Mouse (Mus musculus): ENCODE results near the gene Uba1y. TPM values are rescaled to one million over a fixed set of nuclear protein-coding genes. Genes with fewer than 3 reads are reported as not detected.
"Not testable (repeated sequence)": the region's sequence is repeated elsewhere in the genome, so short reads cannot be mapped to it uniquely, and the experiment has no call there.

Gene Uba1y
- polyA plus RNA-seq (2012; rRNA removed): 10.2 and 11.1 TPM in 2 replicates

- H3K27ac ChIP-seq (ENCODE audit: control insufficient read depth, insufficient read depth, low read depth, low read length): no peak within 1 kb of the TSS; the same call in 1 of the 2 replicates
- H3K27me3 ChIP-seq (ENCODE audit: control insufficient read depth, insufficient read depth, low read length): no peaks in the 10 kb centered on the region
- no peaks in the 10 kb centered on the region for H3K36me3 ChIP-seq (ENCODE audit: control insufficient read depth, insufficient read depth, low read length)
- peak within 1 kb of the TSS; percentile 77 for H3K4me3 ChIP-seq (ENCODE audit: control insufficient read depth, low read depth, low read length)
- TF ChIP-seq CTCF (IDR thresholded peaks at IDR 0.05; ENCODE audit: control insufficient read depth, insufficient read depth, insufficient replicate concordance, low read depth, low read length): no peak
- no peak for TF ChIP-seq POLR2A (IDR thresholded peaks at IDR 0.05; ENCODE audit: control insufficient read depth, low read depth, low read length)
- H3K4me1 ChIP-seq (ENCODE audit: control insufficient read depth, insufficient read depth, low read length): no peaks in the 10 kb centered on the region
Measured at GRCm38 (mm10) chrY:818396-818795, at the start of gene Uba1y. Gene Uba1y, plus strand, starts transcription at chrY:818649.

DNA sequence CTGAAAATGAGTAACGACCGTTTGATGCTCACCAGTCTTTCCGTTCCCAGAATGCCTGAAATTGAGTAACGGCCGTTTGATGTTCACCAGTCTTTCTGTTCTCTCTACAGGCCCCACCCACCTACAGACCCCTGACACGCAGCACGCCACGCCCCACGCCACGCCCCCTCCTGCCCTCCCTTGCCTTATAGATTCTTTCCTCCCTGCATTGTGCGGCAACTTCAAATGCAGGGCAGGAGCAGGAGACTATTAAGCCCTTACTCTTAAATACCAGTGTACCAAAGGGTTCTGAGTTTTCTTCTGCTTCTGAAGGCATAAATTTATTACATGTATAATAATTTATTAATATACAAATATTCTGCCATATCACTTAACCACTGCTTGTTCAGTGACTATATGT lies 21.1 kb upstream of the Uba1y start, which contains the start of gene Zfy1:
Gene Zfy1 (minus strand): TSS at position 101 of the 400 bp plus-strand sequence.
- H3K27ac ChIP-seq (ENCODE audit: control insufficient read depth, insufficient read depth, low read depth, low read length); H3K36me3 ChIP-seq (ENCODE audit: control insufficient read depth, insufficient read depth, low read length); H3K4me3 ChIP-seq (ENCODE audit: control insufficient read depth, low read depth, low read length); H3K27me3 ChIP-seq (ENCODE audit: control insufficient read depth, insufficient read depth, low read length); H3K4me1 ChIP-seq (ENCODE audit: control insufficient read depth, insufficient read depth, low read length): not testable (repeated sequence)

DNA sequence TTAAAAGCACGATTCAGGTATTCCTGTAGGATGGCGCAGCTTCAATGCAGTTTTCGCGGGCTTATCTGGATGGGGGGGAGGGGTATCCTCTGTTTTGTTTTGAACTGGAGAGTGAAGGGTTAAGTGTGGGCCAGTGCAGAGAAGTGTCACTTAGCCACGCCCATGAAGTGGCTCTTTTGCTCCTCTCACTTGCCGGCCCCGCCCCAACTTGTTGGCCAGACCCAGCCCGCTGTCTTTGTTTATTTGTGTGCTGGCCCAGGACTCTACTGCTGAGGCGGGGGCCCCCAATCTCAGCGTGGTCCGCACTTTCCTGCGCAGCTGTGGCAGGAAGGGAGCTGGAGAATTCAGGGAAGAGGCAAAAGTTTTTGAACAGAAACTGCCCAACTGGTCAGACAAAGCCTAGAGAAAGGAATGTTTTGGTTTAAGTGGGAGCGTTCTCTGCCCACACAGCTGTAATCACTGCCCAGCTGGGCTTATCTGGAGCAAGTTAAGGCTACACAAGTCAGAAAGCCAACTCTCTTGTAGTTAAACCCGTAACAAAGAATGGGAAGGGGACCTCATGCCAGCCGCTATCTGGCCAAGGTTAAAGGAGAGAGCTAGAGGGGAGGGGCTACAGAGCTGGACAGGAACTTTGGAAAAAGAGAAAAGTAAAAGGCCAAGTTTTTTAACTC lies 9.3 kb upstream of the Uba1y start:
- Histone ChIP-seq H3K27ac (ENCODE audit: control insufficient read depth, insufficient read depth, low read depth, low read length) (peak overlapping the region; percentile 64), H3K27me3 (ENCODE audit: control insufficient read depth, insufficient read depth, low read length) (no peaks in the 10 kb centered on the region), H3K4me1 (ENCODE audit: control insufficient read depth, insufficient read depth, low read length) (peaks cover 4% of the 10 kb centered on the region; the same call in 1 of the 2 replicates), H3K36me3 (ENCODE audit: control insufficient read depth, insufficient read depth, low read length) (no peaks in the 10 kb centered on the region), H3K4me3 (ENCODE audit: control insufficient read depth, low read depth, low read length) (peak overlapping the region; percentile 25)
- TF ChIP-seq POLR2A (IDR thresholded peaks at IDR 0.05; ENCODE audit: control insufficient read depth, low read depth, low read length) (no peak), CTCF (IDR thresholded peaks at IDR 0.05; ENCODE audit: control insufficient read depth, insufficient read depth, insufficient replicate concordance, low read depth, low read length) (no peak)

DNA sequence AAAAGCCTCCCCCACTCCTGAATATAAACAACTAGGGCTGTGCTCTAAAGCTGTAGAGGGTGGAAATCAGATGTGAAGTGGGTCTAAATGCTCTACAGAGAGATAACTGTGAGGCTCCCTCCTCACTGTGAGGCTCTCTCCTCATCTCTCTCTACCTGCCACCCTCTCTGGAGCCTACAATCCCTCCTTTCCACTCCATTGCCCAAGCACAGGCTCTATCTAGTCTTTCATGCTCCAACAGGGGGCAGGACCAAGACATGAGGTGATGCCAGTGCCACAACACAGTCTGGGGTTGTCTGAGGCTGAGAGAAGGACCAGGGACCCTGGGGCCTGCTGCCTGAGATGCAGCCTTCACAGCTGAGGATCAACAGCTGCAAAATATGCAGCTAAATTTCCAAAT lies 54.0 kb downstream of the Uba1y start:
- TF ChIP-seq CTCF (IDR thresholded peaks at IDR 0.05; ENCODE audit: control insufficient read depth, insufficient read depth, insufficient replicate concordance, low read depth, low read length) (no peak), POLR2A (IDR thresholded peaks at IDR 0.05; ENCODE audit: control insufficient read depth, low read depth, low read length) (no peak)
- no peaks in the 10 kb centered on the region for H3K27me3 ChIP-seq (ENCODE audit: control insufficient read depth, insufficient read depth, low read length)
- H3K36me3 ChIP-seq (ENCODE audit: control insufficient read depth, insufficient read depth, low read length): no peaks in the 10 kb centered on the region
- H3K4me1 ChIP-seq (ENCODE audit: control insufficient read depth, insufficient read depth, low read length): no peaks in the 10 kb centered on the region
- H3K4me3 ChIP-seq (ENCODE audit: control insufficient read depth, low read depth, low read length): no peak overlapping the region
- no peak overlapping the region for H3K27ac ChIP-seq (ENCODE audit: control insufficient read depth, insufficient read depth, low read depth, low read length)

GRCm38 (mm10) chrY:872855-873549 lies 54.6 kb downstream of the Uba1y start:
- Histone ChIP-seq H3K27ac (ENCODE audit: control insufficient read depth, insufficient read depth, low read depth, low read length) (no peak overlapping the region), H3K27me3 (ENCODE audit: control insufficient read depth, insufficient read depth, low read length) (no peaks in the 10 kb centered on the region), H3K4me1 (ENCODE audit: control insufficient read depth, insufficient read depth, low read length) (no peaks in the 10 kb centered on the region), H3K36me3 (ENCODE audit: control insufficient read depth, insufficient read depth, low read length) (no peaks in the 10 kb centered on the region), H3K4me3 (ENCODE audit: control insufficient read depth, low read depth, low read length) (no peak overlapping the region)
- TF ChIP-seq CTCF (IDR thresholded peaks at IDR 0.05; ENCODE audit: control insufficient read depth, insufficient read depth, insufficient replicate concordance, low read depth, low read length) (no peak), POLR2A (IDR thresholded peaks at IDR 0.05; ENCODE audit: control insufficient read depth, low read depth, low read length) (no peak)

Other genes with a start within 250 kb of the Uba1y start
- gene Zfy1, start 21.2 kb upstream of the Uba1y start, polyA plus RNA-seq (2012; rRNA removed): 1.00 and 1.4 TPM in 2 replicates
- 1.1 and 1.8 TPM in 2 replicates for gene Kdm5d, start 79.1 kb downstream of the Uba1y start, polyA plus RNA-seq (2012; rRNA removed)
- gene Eif2s3y, start 191.9 kb downstream of the Uba1y start, polyA plus RNA-seq (2012; rRNA removed): 12.6 and 16.6 TPM in 2 replicates